Mouse (Mus musculus) gastrocnemius, postnatal 14 days (tissue): Measurements from ENCODE around the gene Dhps. TPM values are rescaled to one million over a fixed set of nuclear protein-coding genes. Genes with fewer than 3 reads are reported as not detected.
"Not testable (repeated sequence)": the region's sequence is repeated elsewhere in the genome, so short reads cannot be mapped to it uniquely, and the experiment has no call there.

Experiments used
- DNase-seq: peaks from one replicate; pipeline ENCODE4 v3.0.0; 2021; ENCODE audit warnings: mixed read lengths
- intact Hi-C: fragments of 180-260 bp; cut with DNase I; formaldehyde crosslinking; loops from one replicate; pipeline ENCODE4 v1.15.1; 2025; ENCODE audit warnings: low total_unique reads
- total RNA-seq, 2 experiments: library from RNA; stranded (reverse); gene quantifications; 2 replicates each; pipeline ENCODE4 v1.2.3; 2021

Dhps gene
- total RNA-seq, 2 experiments from 2014 or later: 18.2 to 20.2 TPM

DNA sequence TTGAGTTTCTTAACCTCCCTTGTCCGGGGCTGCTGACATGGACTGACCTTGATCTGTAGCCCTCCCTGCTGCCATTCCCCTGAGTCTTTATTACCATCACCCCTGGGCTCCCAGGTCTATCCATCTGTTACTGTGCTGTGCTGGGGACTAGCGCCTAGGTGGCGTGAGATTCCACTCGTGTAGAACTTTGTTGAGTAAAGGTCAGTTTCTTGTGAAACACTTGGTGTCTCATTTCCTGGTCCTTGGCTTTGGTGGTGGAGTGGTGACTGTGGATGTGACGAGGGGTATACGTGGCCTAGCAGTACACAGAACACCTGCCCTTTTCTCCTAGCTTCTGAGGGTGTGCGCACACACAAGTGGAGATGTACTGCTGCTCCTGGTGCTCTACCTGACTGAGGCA, 14.2 kb upstream of the Dhps start:
- no peak for DNase-seq
- intact Hi-C loops: no loop called here

DNA sequence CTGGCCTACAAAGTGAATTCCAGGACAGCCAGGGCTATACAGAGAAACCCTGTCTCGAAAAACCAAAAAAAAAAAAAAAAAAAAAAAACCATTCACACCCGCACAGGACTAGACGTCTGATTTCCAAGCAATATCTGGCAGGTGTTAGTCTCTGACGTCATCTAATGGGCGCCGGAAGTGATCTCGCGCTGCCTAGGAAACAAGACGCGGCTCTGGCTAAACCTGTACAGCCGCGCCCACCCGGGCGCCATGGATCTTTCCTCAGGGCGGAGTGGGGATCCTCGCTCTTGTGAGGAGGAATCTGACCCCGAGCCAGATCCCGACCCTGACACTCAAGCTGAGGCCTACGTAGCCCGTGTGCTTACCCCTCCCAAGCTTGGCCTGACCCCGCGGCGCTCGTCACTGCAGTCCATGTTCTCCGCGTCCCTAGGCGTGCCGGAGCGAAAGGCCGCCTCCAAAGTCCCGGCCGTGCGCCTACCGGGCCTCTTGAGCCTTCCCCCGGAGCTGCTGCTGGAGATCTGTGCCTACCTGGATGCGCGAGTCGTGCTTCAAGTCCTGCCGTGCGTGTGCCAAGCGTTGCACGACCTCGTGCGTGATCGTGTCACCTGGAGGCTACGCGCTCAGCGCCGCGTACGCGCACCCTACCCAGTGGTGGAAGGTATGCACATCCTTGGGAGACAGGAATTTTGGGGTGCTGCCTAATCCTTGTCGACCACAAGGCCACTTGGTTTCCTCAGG, 11.5 kb upstream of the Dhps start, which contains the start of gene Fbxw9:
Gene Fbxw9, plus strand, starts transcription at position 177 of the 738 bp plus-strand sequence.
- intact Hi-C loops: no loop called here
- peak; percentile 83 for DNase-seq

DNA sequence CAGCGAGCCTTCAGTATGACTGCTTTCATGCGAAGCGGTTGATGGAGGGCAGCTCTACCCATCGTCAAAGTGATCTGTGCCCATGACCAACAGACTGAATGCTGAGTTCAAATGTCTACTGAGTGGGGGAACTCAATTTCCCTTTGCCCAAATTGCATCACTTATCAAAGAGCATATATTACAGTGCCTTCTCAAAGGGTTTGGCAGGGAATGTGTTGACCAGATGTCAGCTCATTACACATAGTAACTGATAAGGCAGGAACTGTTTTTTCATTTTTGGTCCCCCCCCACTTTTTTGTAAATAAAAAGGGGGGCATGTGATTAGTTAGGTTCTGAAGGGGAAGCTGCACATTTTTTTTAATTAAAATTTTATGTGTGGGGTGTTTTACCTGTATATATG, 9.0 kb upstream of the Dhps start:
- intact Hi-C loops: no loop called here
- no peak for DNase-seq

DNA sequence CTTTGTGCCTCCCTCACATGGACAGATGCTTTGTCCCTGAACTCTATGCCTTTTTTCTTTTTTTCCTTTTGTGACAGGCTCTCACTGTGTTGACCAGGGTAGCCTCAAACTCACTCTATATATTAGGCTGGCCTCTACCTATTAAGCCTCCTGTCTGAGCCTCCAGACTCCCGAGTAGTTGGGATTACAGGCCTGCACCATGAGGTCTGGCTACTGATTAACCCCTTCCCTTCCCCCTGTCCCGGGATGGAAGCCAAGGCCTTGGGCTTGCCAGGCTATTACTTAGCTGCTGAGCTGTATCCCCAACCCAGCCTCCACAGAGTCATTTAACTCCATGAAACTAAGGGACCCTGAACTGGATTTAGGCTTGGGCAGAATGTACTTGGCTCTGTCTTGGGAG, 6.3 kb upstream of the Dhps start:
- intact Hi-C loops: no loop called here
- DNase-seq: no peak

- DNase-seq: no peak
- intact Hi-C loops: no loop called here
Measured at GRCm38 (mm10) chr8:85067155-85067554, 4.4 kb upstream of the Dhps start.

- no peak for DNase-seq
- intact Hi-C loops: no loop called here
Measured at GRCm38 (mm10) chr8:85067982-85068381, 3.6 kb upstream of the Dhps start, which contains the start of gene Gm5741. TSS of gene Gm5741 (minus strand) at chr8:85067982.

GRCm38 (mm10) chr8:85071041-85071440, 516 bp upstream of the Dhps start:
- DNase-seq: no peak
- intact Hi-C loops: no loop called here

GRCm38 (mm10) chr8:85072364-85072929, 890 bp downstream of the Dhps start:
- intact Hi-C loops: no loop called here
- no peak for DNase-seq

GRCm38 (mm10) chr8:85073041-85073612, 1.6 kb downstream of the Dhps start:
- intact Hi-C loops: no loop called here
- DNase-seq: no peak

- no peak for DNase-seq
- intact Hi-C loops: no loop called here
Measured at GRCm38 (mm10) chr8:85074167-85074566, 2.6 kb downstream of the Dhps start.

DNA sequence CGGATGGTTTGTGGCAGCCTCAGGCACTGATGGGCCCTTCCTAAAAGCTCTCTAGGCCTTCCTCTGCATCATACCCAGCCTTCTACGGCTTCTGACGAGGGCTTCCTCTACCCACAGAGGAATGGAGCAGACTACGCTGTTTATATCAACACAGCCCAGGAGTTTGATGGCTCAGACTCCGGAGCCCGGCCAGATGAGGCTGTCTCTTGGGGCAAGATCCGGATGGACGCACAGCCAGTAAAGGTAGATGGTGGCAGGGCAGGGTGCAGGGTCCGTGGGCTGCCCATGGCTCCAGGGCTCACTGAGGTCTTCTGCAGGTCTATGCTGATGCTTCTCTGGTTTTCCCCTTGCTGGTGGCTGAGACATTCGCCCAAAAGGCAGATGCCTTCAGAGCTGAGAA, 3.1 kb downstream of the Dhps start:
- DNase-seq: no peak
- intact Hi-C loops: no loop called here

DNA sequence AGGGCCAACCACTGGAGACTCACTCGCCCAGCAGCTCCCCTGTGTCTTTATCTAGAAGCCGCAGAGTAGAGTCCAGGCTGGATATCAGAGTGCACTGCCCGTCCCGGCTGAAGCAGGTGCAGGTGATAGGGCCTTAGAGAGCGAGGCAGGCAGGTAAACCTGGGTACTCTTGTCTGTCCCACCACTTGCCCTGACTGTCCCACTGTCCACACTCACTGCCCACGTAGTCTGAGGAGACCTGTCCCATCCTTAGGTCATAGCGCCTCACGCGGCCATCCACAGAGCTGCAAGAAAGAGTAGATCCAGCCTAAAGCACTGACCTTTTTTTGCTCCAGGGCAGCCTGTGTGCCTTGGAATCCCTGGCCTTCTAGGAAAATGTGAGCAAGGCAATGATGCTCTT, 4.4 kb downstream of the Dhps start:
- intact Hi-C loops: no loop called here
- DNase-seq: no peak

GRCm38 (mm10) chr8:85076993-85077392, 5.4 kb downstream of the Dhps start:
- intact Hi-C loops: no loop called here
- DNase-seq: peak; percentile 77

DNA sequence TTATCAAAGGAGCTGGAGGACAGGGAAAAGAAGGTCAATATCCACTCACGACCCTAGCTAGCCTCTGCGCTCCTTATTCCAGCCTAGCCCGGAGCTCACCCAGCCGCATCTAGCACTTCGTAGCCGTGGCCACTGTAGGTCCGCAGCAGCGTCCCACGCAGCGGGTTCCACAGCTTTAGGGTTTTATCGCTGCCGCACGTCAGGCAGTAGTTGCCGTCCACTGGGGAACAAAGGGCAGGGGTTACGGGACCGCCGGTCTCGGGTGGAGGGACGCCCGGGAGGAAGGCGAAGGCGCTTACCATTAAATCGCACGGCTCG, 8.6 kb downstream of the Dhps start:
- intact Hi-C loops: loop anchor here (10.0 kb wide), 2 partner anchors 95 to 315 kb away; no protein-coding TSS in a partner anchor
- peak; percentile 37 for DNase-seq

DNA sequence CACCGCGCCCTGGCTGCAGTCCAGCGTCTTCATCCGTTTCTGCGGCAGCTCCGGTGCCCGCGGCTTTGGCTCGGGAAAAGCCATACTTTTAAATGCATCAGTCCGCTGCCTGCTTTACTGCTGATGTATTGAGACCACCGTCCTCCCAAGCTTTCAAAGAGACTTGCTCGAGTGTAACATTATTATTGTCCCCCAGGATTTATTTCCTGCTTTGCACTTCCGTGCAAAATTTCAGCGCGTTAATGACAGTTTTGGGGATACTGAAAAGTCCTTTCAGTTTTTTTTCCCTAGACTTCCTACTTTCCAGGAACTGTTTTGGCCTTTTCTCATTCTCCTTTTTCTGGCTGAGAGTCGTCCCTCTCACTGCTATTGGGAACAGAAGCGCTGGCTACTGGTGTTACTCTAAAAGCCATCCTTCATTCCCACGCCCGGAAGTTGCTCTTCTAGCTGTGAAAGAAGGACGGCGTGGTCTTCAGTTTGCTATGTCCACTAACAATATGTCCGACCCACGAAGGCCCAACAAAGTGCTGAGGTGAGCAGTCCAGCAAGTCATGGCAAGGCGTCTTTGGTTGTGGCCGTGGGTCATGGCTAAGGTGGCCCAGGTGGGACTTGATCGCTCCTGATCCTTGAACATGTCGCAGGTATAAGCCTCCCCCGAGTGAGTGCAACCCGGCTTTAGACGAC, 9.1 kb downstream of the Dhps start, which contains the start of gene Wdr83os:
Gene Wdr83os, plus strand, starts transcription at position 209 of the 684 bp plus-strand sequence.
- intact Hi-C loops: loop anchor here (10.0 kb wide), 2 partner anchors 94 to 314 kb away; no protein-coding TSS in a partner anchor
- no peak for DNase-seq

DNA sequence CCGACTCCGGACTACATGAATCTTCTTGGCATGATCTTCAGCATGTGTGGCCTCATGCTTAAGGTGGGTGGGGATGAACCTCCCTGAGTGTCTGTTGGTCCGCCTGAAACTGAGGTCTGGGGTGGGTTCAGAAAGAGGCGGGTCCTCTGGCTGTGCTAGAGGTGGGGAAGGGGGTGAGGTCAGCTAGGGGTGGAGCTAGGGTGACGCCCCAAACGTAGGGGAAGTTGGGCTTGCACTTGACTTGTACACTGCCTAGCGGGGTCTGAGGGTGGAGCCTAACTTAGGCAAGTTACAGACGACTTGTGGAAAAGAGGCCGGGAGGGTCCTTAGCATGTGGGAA, 9.6 kb downstream of the Dhps start, which contains the start of gene Wdr83:
Gene Wdr83, minus strand, starts transcription at position 91 of the 340 bp plus-strand sequence.
- intact Hi-C loops: loop anchor here (10.0 kb wide), 2 partner anchors 94 to 314 kb away; no protein-coding TSS in a partner anchor
- DNase-seq: peak; percentile 39

- intact Hi-C loops: loop anchor here (10.0 kb wide), 2 partner anchors 93 to 313 kb away; no protein-coding TSS in a partner anchor
- DNase-seq: not testable (repeated sequence)
Measured at GRCm38 (mm10) chr8:85082169-85082568, 10.6 kb downstream of the Dhps start.

GRCm38 (mm10) chr8:85083108-85083813, 11.7 kb downstream of the Dhps start, which contains the start of gene Man2b1:
TSS of gene Man2b1 (plus strand) at chr8:85083270.
- intact Hi-C loops: loop anchor here (10.0 kb wide), 2 partner anchors 92 to 312 kb away; no protein-coding TSS in a partner anchor
- DNase-seq: peak; percentile 90

GRCm38 (mm10) chr8:85084633-85085032, 13.1 kb downstream of the Dhps start:
- intact Hi-C loops: loop anchor here (10.0 kb wide), 2 partner anchors 90 to 310 kb away; no protein-coding TSS in a partner anchor
- DNase-seq: no peak
